21 mouse cellular contexts compared by ENCODE assay signal in genomic region chr11:43520521-43520920, GRCm38 (mm10). TPM values are rescaled to one million over a fixed set of nuclear protein-coding genes. Genes with fewer than 3 reads are reported as not detected.
DNase-seq lines count a peak whose midpoint lies in the region; ATAC-seq and TF ChIP-seq lines count a peak whose summit lies in the region.
"Had no signal": no experiment of that assay in that cellular context is flagged by ENCODE, and none has a peak within 500 bp of the region (broad histone marks: within the 10 kb centered on the region; RNA-seq: fewer than 3 reads in every experiment).

No protein-coding gene starts in this region.

- H3K27ac ChIP-seq in stomach, embryonic 16.5 days (ENCODE audit: low read length), result no peak overlapping the region
- H3K27ac ChIP-seq in stomach, postnatal 0 days (replicated peaks), result no peak overlapping the region
- no peak overlapping the region for H3K27ac ChIP-seq in intestine, embryonic 16.5 days (ENCODE audit: low read length)
- no peak overlapping the region for H3K27ac ChIP-seq in left cerebral cortex, adult 2 months
- H3K27ac ChIP-seq: embryonic facial prominence, embryonic 10.5 days; embryonic facial prominence, embryonic 12.5 days; forebrain, embryonic 13.5 days; forebrain, embryonic 15.5 days had no signal

- TF ChIP-seq CTCF in stomach, postnatal 0 days (IDR thresholded peaks at IDR 0.05; ENCODE audit: low read depth), result no peak
- TF ChIP-seq CTCF in left cerebral cortex, adult 2 months (IDR thresholded peaks at IDR 0.05), result no peak

- intact Hi-C loops in left cerebral cortex, adult 2 months (cut with DNase I), result no loop called here

- no peaks in the 10 kb centered on the region for H3K9me3 ChIP-seq in stomach, embryonic 16.5 days (replicated peaks; ENCODE audit: control insufficient read depth, low read length)
- no peaks in the 10 kb centered on the region for H3K9me3 ChIP-seq in stomach, postnatal 0 days (ENCODE audit: control insufficient read depth, low read length)
- H3K9me3 ChIP-seq in intestine, embryonic 16.5 days (ENCODE audit: control insufficient read depth, low read length), result no peaks in the 10 kb centered on the region
- H3K9me3 ChIP-seq: embryonic facial prominence, embryonic 10.5 days; embryonic facial prominence, embryonic 12.5 days; forebrain, embryonic 13.5 days; forebrain, embryonic 15.5 days had no signal

- no peak for TF ChIP-seq EP300 in stomach, postnatal 0 days (optimal IDR thresholded peaks at IDR 0.05)

- H3K4me1 ChIP-seq in stomach, embryonic 16.5 days (ENCODE audit: control insufficient read depth, insufficient read depth, low read length), result no peaks in the 10 kb centered on the region
- H3K4me1 ChIP-seq in stomach, postnatal 0 days (replicated peaks; ENCODE audit: control insufficient read depth, insufficient read depth), result no peaks in the 10 kb centered on the region
- H3K4me1 ChIP-seq in intestine, embryonic 16.5 days (ENCODE audit: control insufficient read depth, insufficient read depth, low read length), result 0 out of 2 replicates have a peak, but pooled peaks cover 4% of the 10 kb centered on the region
- H3K4me1 ChIP-seq: embryonic facial prominence, embryonic 12.5 days; forebrain, embryonic 13.5 days; forebrain, embryonic 15.5 days had no signal

- no peaks in the 10 kb centered on the region for H3K27me3 ChIP-seq in stomach, embryonic 16.5 days (ENCODE audit: control insufficient read depth, insufficient read depth, low read length)
- H3K27me3 ChIP-seq in stomach, postnatal 0 days (ENCODE audit: control insufficient read depth, insufficient read depth, low read length), result no peaks in the 10 kb centered on the region
- no peaks in the 10 kb centered on the region for H3K27me3 ChIP-seq in intestine, embryonic 16.5 days (replicated peaks; ENCODE audit: control insufficient read depth, insufficient read depth, low read length)
- H3K27me3 ChIP-seq: embryonic facial prominence, embryonic 12.5 days; forebrain, embryonic 13.5 days; forebrain, embryonic 15.5 days had no signal

- peak overlapping the region; percentile 9; the same call in 1 of the 2 replicates for H3K9ac ChIP-seq in stomach, embryonic 16.5 days (ENCODE audit: low read length)
- no peak overlapping the region for H3K9ac ChIP-seq in stomach, postnatal 0 days (ENCODE audit: low read length)
- H3K9ac ChIP-seq in intestine, embryonic 16.5 days (ENCODE audit: low read depth, low read length), result no peak overlapping the region
- H3K9ac ChIP-seq: embryonic facial prominence, embryonic 12.5 days; forebrain, embryonic 13.5 days; forebrain, embryonic 15.5 days had no signal

- 88% methylated on average over 3 of the region's 3 CpGs for WGBS in stomach, embryonic 16.5 days
- WGBS in stomach, postnatal 0 days, result 78% methylated on average over 3 of the region's 3 CpGs
- WGBS in intestine, embryonic 16.5 days, result 79% methylated on average over 3 of the region's 3 CpGs

- DNase-seq in kidney, adult 18-20 months, result peak; percentile 4
- DNase-seq in kidney, postnatal 14 days, result no peak
- DNase-seq in stomach, postnatal 0 days (ENCODE audit: low spot score), result no peak
- no peak for DNase-seq in testis, postnatal 14 days (ENCODE audit: low spot score)
- DNase-seq in left cerebral cortex, adult 2 months (ENCODE audit: extremely low spot score in 1 of 2, low spot score in 2 of 2), result no peak
- DNase-seq: adrenal gland, adult 2 months; adrenal gland, postnatal 14 days; adrenal gland, postnatal 36 days; cerebellum, adult 11-12 months; cerebellum, adult 2 months; cerebellum, adult 9-10 months; cerebellum, postnatal 10 days; cerebellum, postnatal 25 days had no signal

- ATAC-seq in stomach, embryonic 16.5 days (ENCODE audit: insufficient read depth, low FRiP score), result no peak
- no peak for ATAC-seq in stomach, postnatal 0 days (ENCODE audit: low FRiP score, low TSS enrichment)
- ATAC-seq in intestine, embryonic 16.5 days, result peak; percentile 55; the same call in 1 of the 2 replicates
- ATAC-seq: forebrain, embryonic 13.5 days; forebrain, embryonic 15.5 days had no signal

- no peaks in the 10 kb centered on the region for H3K36me3 ChIP-seq in stomach, embryonic 16.5 days (ENCODE audit: control insufficient read depth, insufficient read depth, low read length)
- no peaks in the 10 kb centered on the region for H3K36me3 ChIP-seq in stomach, postnatal 0 days (ENCODE audit: control insufficient read depth, insufficient read depth, low read length)
- H3K36me3 ChIP-seq in intestine, embryonic 16.5 days (ENCODE audit: control insufficient read depth, insufficient read depth, low read length), result no peaks in the 10 kb centered on the region
- H3K36me3 ChIP-seq: embryonic facial prominence, embryonic 10.5 days; embryonic facial prominence, embryonic 12.5 days; forebrain, embryonic 15.5 days had no signal

- no peak overlapping the region for H3K4me3 ChIP-seq in stomach, embryonic 16.5 days (replicated peaks; ENCODE audit: low read length)
- no peak overlapping the region for H3K4me3 ChIP-seq in stomach, postnatal 0 days (ENCODE audit: low read depth, low read length)
- H3K4me3 ChIP-seq in intestine, embryonic 16.5 days (ENCODE audit: low read length), result no peak overlapping the region
- no peak overlapping the region for H3K4me3 ChIP-seq in left cerebral cortex, adult 2 months
- H3K4me3 ChIP-seq: embryonic facial prominence, embryonic 10.5 days; embryonic facial prominence, embryonic 12.5 days; forebrain, embryonic 13.5 days; forebrain, embryonic 15.5 days had no signal

- H3K4me2 ChIP-seq in stomach, embryonic 16.5 days (ENCODE audit: low read depth, low read length), result no peak overlapping the region
- no peak overlapping the region for H3K4me2 ChIP-seq in stomach, postnatal 0 days (replicated peaks; ENCODE audit: low read depth)
- no peak overlapping the region for H3K4me2 ChIP-seq in intestine, embryonic 16.5 days (ENCODE audit: low read depth, low read length)
- H3K4me2 ChIP-seq: embryonic facial prominence, embryonic 12.5 days; forebrain, embryonic 13.5 days; forebrain, embryonic 15.5 days had no signal

RNA-seq across cellular contexts. Expression of gene Ccnjl, which starts 8.1 kb away (rescaled TPM):
- 9.9 and 11.0 TPM in 2 replicates for polyA plus RNA-seq in stomach, embryonic 16.5 days (2015; fragmentation: Nextera tagmentation; extraction: Ambion mirVana)
- 5.2 and 5.5 TPM in 2 replicates for polyA plus RNA-seq in stomach, postnatal 0 days (2015; fragmentation: Nextera tagmentation; extraction: Ambion mirVana)
- 14.6 and 15.0 TPM in 2 replicates for polyA plus RNA-seq in intestine, embryonic 16.5 days (2015; fragmentation: Nextera tagmentation; extraction: Ambion mirVana)
- total RNA-seq in left cerebral cortex, adult 2 months (2021), result 1 to 10 TPM; 3.8 to 4.6 TPM
- total RNA-seq: MEL had no signal

RNA-seq across cellular contexts. Expression of gene C1qtnf2, which starts 46.4 kb away (rescaled TPM):
- 13.8 TPM in 2 replicates for polyA plus RNA-seq in stomach, embryonic 16.5 days (2015; fragmentation: Nextera tagmentation; extraction: Ambion mirVana)
- polyA plus RNA-seq in stomach, postnatal 0 days (2015; fragmentation: Nextera tagmentation; extraction: Ambion mirVana), result 18.0 and 19.8 TPM in 2 replicates
- polyA plus RNA-seq in intestine, embryonic 16.5 days (2015; fragmentation: Nextera tagmentation; extraction: Ambion mirVana), result 7.0 and 7.2 TPM in 2 replicates
- 1 to 10 TPM; 1.8 to 2.2 TPM for total RNA-seq in left cerebral cortex, adult 2 months (2021)
- total RNA-seq: ES-E14, MEL had no signal
